Mouse (Mus musculus) stomach, postnatal 0 days (tissue): ENCODE measurements around the gene Gm12355.

Experiments used
- CTCF ChIP-seq: IDR thresholded peaks from 2 replicates; pipeline ENCODE4 v1.5.1; 2016; ENCODE audit warnings: antibody characterized with exemption, low read depth, mild to moderate bottlenecking, moderate library complexity
- EP300 ChIP-seq: optimal IDR thresholded peaks from 2 replicates; pipeline ENCODE3; 2016; ENCODE audit warnings: antibody characterized with exemption

GRCm38 (mm10) chr11:98599291-98599690, 26.2 kb downstream of the Gm12355 start:
- TF ChIP-seq CTCF, result no peak
- TF ChIP-seq EP300, result no peak
